8 mouse cellular contexts compared by ENCODE assay signal in genomic region chr15:98145559-98146181, GRCm38 (mm10). TPM values are rescaled to one million over a fixed set of nuclear protein-coding genes. Genes with fewer than 3 reads are reported as not detected.
DNase-seq lines count a peak whose midpoint lies in the region; ATAC-seq lines count a peak whose summit lies in the region.

No protein-coding gene starts in this region.

- peak; percentile 98 for DNase-seq in MN1 (ENCODE audit: low spot score)
- DNase-seq in cerebellum, adult 9-10 months = peak; percentile 91
- peak; percentile 96 for DNase-seq in hindbrain, embryonic 11.5 days (ENCODE audit: low spot score)
- DNase-seq in layer of hippocampus, postnatal 10 days (ENCODE audit: low spot score in 2 of 2) = peak; percentile 93 to 95
- DNase-seq in lung, postnatal 10 days = peak; percentile 96
- DNase-seq in ovary, postnatal 36 days (ENCODE audit: low spot score) = peak; percentile 92
- peak; percentile 90 for DNase-seq in thymus, postnatal 25 days

- H3K27ac ChIP-seq in hindbrain, embryonic 11.5 days (ENCODE audit: low read depth, low read length) = peak overlapping the region; percentile 72

- no peaks in the 10 kb centered on the region for H3K36me3 ChIP-seq in hindbrain, embryonic 11.5 days (ENCODE audit: control insufficient read depth, insufficient read depth, low read length)

- H3K9me3 ChIP-seq in hindbrain, embryonic 11.5 days (ENCODE audit: control insufficient read depth, low read length) = no peaks in the 10 kb centered on the region

- H3K4me1 ChIP-seq in hindbrain, embryonic 11.5 days (replicated peaks; ENCODE audit: control insufficient read depth, insufficient read depth, low read length) = no peaks in the 10 kb centered on the region; the same call in 1 of the 2 replicates

- H3K9ac ChIP-seq in hindbrain, embryonic 11.5 days (ENCODE audit: low read depth, low read length) = peak overlapping the region; percentile 92

- WGBS in hindbrain, embryonic 11.5 days = 2% methylated on average over 38 of the region's 38 CpGs

- no peaks in the 10 kb centered on the region for H3K27me3 ChIP-seq in hindbrain, embryonic 11.5 days (ENCODE audit: control insufficient read depth, insufficient read depth, low read length)

- H3K4me3 ChIP-seq in hindbrain, embryonic 11.5 days (ENCODE audit: low read depth, low read length) = peak overlapping the region; percentile 96

- peak; percentile 91 for ATAC-seq in frontal cortex, adult (ENCODE audit: low TSS enrichment)
- ATAC-seq in hindbrain, embryonic 11.5 days (ENCODE audit: low FRiP score) = peak; percentile 98

- H3K4me2 ChIP-seq in hindbrain, embryonic 11.5 days (replicated peaks; ENCODE audit: low read depth, low read length) = peak overlapping the region; percentile 94

RNA-seq across cellular contexts. Expression of gene Asb8, which starts 19.8 kb away (rescaled TPM):
- 47.6 and 53.2 TPM in 2 replicates for polyA plus RNA-seq in hindbrain, embryonic 11.5 days (2014; fragmentation: Nextera tagmentation; extraction: Ambion mirVana)
- total RNA-seq in layer of hippocampus, postnatal 10 days (2021) = 10 to 100 TPM; 40.8 to 40.9 TPM

RNA-seq across cellular contexts. Expression of gene Ccdc184, which starts 21.3 kb away (rescaled TPM):
- polyA plus RNA-seq in hindbrain, embryonic 11.5 days (2014; fragmentation: Nextera tagmentation; extraction: Ambion mirVana) = 13.3 and 15.9 TPM in 2 replicates
- 10 to 100 TPM; 31.3 to 32.1 TPM for total RNA-seq in layer of hippocampus, postnatal 10 days (2021)

RNA-seq across cellular contexts. Expression of gene Olfr288, which starts 49.7 kb away (rescaled TPM):
- polyA plus RNA-seq in hindbrain, embryonic 11.5 days (2014; fragmentation: Nextera tagmentation; extraction: Ambion mirVana) = not detected in 2 replicates
- total RNA-seq in layer of hippocampus, postnatal 10 days (2021) = not detected

RNA-seq across cellular contexts. Expression of gene Senp1, which starts 52.1 kb away (rescaled TPM):
- polyA plus RNA-seq in hindbrain, embryonic 11.5 days (2014; fragmentation: Nextera tagmentation; extraction: Ambion mirVana) = 40.6 and 41.5 TPM in 2 replicates
- 10 to 100 TPM; 14.2 to 17.5 TPM for total RNA-seq in layer of hippocampus, postnatal 10 days (2021)

RNA-seq across cellular contexts. Expression of gene Pfkm, which starts 53.3 kb away (rescaled TPM):
- polyA plus RNA-seq in hindbrain, embryonic 11.5 days (2014; fragmentation: Nextera tagmentation; extraction: Ambion mirVana) = 32.1 and 32.6 TPM in 2 replicates
- 100 to 1,000 TPM; 237 to 251 TPM for total RNA-seq in layer of hippocampus, postnatal 10 days (2021)

Comparison
In these comparisons a context has a peak if more than half of its experiments do, and no peak if none do; other contexts are left out.
1. Peak in every context shown above with its lines: DNase-seq, ATAC-seq, H3K4me3 ChIP-seq and H3K27ac ChIP-seq.